Mouse (Mus musculus) layer of hippocampus, adult 18-20 months (tissue): ENCODE results near the gene Bdp1. TPM values are rescaled to one million over a fixed set of nuclear protein-coding genes. Genes with fewer than 3 reads are reported as not detected.

Source experiments
- DNase-seq, 2 experiments: peaks; one replicate each; pipeline ENCODE4 v3.0.0; 2022; ENCODE audit warnings: low spot score in 2 of 2
- total RNA-seq, 2 experiments: library from RNA; stranded (reverse); gene quantifications; 2 replicates each; pipeline ENCODE4 v1.2.3; 2021

The Bdp1 gene
- total RNA-seq, 2 experiments from 2014 or later: 30.5 to 41.7 TPM

DNA sequence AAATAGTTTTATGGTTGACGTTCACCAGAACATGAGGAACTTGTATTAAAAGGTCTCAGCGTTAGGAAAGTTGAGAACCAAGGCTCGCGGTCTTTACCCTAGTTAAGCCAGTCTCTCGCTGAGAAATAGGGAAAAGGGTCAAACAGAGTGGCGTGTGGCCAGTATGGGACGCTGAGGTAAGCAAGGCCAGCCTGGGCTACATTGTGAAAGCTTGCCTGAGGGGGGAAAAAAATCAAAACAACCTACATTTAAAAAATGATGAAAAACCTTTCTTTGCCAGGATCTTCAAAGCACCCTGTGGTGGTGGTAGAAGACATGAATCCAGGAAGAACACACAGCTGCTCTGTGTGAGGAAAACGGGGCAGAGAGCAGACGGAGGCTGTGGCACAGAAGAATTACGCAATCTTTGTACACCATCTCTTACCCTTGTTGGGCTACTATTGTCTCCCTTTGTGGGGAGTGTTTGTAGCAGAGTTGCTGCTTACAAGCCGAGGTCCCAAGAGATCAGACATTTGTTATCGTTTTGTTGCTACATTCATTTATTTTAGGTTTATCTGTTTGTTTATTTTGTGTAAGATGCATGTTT lies 97.9 kb downstream of the Bdp1 start:
- DNase-seq: no peak

DNA sequence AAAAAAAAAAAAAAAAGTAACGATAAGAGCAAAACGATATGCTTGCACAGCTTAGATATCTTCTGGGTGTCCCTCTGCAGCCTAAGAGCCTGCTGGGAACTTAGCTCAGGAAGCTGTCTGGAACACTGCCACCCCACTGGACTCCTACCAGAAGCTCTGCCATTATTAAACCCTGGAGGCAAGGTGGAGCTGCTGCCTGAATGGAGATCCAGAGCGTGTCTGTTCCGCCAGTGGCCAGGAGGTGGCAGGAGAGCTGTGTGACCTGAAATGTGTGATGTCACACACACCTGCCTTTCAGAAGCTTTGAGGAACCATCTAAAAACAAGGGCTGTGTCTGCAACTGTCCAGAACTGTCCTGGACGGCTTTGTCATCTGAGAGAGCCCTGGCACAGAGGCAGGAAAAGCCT lies 102.1 kb downstream of the Bdp1 start:
- peak; percentile 59 to 90 for DNase-seq

DNA sequence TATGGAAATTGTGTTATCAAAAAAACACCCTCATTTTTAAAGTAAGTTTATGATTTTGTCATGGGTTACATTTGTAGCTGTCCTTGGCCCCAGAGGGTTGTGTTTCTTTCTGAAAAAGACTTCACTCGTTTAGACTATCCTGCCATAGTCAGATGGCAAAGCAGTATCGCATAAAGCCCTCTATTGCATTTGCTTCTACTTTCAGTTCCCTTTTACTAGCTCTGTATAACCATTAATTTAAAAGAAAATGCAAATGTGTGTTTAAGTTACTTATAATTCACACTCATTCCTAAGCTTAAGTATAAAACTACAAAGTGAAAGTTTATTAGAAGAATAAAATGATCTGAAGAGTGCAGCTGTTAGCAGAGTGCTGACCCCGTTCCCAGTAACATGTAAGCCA lies 104.8 kb downstream of the Bdp1 start:
- DNase-seq: no peak

DNA sequence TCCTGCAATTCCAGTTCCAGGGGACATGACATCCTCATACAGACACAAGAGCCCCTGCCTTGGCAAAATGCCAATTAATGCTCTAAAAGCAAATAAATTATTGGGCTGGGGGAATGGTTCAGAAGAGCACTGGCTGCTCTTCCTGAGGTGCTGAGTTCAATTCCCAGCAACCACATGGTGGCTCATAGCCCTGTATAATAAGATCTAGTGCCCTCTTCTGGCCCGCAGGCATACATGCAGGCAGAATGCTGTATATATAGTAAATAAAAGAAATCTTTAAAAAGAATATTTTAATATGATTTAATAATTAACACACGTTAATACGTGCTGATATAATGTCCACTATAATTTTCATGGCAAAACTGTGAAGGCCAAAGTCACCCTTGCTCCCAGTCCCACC lies 105.8 kb downstream of the Bdp1 start:
- DNase-seq: no peak

DNA sequence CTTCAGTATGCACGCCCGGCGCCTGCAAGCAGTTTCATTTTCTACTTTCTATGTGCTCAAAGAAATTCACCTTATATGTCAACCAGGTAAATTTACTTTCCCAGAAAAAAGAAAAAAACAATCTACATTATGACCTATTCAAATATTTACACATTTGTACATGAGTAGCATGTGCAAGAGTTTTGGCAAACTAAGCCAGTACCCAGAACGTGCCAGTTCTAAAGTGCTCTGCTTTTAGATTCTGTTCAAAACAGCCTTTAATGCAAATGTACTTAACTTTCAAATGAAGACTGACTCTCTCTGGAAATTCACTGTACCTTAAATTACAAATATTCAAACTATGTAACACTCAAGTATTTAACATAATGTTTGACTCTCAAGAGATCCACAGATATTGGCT lies 114.3 kb downstream of the Bdp1 start:
- DNase-seq: no peak

DNA sequence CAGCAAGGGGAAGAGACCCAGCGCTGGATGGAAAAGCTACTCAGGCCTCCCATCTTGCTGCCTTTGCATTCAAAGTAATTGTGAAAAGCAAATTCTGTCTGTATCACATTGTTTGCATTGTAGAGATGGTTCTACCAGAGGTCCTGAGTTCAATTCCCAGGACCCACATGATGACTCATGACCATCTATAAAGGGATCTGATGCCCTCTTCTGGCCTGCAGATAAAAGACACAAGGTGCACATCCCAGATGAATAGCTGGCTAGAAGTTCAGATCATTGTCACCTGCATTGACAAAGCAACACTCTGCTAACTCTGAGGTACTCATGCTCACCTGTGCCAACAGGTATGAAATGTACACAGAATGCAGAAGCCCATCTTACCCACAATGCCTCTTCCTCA lies 120.5 kb downstream of the Bdp1 start:
- DNase-seq: no peak

DNA sequence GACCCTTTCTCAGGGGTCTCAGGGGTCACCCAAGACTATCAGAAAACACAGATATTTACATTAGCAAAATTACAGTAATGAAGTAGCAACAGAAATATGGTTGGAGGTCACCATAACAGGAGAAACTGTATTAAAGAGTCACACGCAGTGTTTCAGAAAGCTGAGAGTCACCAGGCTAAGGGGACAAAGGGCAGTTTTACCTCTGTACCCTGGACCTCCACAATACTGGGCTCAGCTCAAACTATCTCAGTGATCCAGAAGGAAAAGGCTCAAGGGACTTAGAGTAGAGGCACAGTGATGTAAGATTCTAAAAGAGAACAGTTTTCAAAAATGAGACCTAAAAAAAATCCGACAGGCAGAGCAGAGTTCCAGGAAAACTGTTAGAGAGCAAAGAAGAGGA lies 124.5 kb downstream of the Bdp1 start:
- DNase-seq: no peak

DNA sequence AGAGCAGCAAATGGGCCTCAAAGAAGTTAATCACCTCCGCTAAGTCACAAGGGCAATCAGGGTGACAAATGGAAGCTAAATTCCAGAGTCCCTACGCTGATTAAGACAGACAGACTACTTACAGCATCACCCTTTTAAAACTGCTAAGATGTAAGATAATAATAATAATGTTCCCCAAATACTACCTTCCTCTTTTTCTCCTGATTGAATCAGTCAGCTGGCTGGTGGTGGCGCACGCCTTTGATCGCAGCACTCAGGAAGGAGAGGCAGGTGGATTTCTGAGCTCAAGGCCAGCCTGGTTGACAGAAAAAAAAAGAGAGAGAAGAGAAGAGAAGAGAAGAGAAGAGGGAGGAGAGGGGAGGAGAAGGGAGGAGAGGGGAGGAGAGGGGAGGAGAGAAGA lies 133.8 kb downstream of the Bdp1 start:
- DNase-seq: no peak

Other genes with a start within 250 kb of the Bdp1 start
- gene Cartpt, start 203.0 kb downstream of the Bdp1 start, total RNA-seq: 1 to 10 TPM; 2.7 to 2.9 TPM
- gene Mccc2, start 88.4 kb downstream of the Bdp1 start, total RNA-seq: 10 to 100 TPM; 25.2 to 30.6 TPM
- gene Serf1, start 3.9 kb upstream of the Bdp1 start, total RNA-seq: 10 to 100 TPM; 11.5 to 14.9 TPM
- 10 to 100 TPM; 33.6 to 42.6 TPM for gene Smn1, start 20.8 kb upstream of the Bdp1 start, total RNA-seq
- gene Naip2, start 98.0 kb upstream of the Bdp1 start, total RNA-seq: under 1 TPM; 0.48 to 0.59 TPM
- under 1 TPM; 0.23 to 0.42 TPM for gene Naip5, start 142.3 kb upstream of the Bdp1 start, total RNA-seq
- under 1 TPM; 0.20 to 0.22 TPM for gene Naip6, start 213.6 kb upstream of the Bdp1 start, total RNA-seq